Mouse (Mus musculus) gastrocnemius, postnatal 14 days (tissue): ENCODE measurements at regions not wholly inside any gene's neighbourhood (a gene's known extent, or its start where the extent isn't known, plus 50 kb on each side); places are given as distances from the start of the nearest gene placed in this dataset.

Experiments
- DNase-seq: peaks from one replicate; pipeline ENCODE4 v3.0.0; 2021; ENCODE audit warnings: mixed read lengths
- intact Hi-C: fragments of 180-260 bp; cut with DNase I; formaldehyde crosslinking; loops from one replicate; pipeline ENCODE4 v1.15.1; 2025; ENCODE audit warnings: low total_unique reads

DNA sequence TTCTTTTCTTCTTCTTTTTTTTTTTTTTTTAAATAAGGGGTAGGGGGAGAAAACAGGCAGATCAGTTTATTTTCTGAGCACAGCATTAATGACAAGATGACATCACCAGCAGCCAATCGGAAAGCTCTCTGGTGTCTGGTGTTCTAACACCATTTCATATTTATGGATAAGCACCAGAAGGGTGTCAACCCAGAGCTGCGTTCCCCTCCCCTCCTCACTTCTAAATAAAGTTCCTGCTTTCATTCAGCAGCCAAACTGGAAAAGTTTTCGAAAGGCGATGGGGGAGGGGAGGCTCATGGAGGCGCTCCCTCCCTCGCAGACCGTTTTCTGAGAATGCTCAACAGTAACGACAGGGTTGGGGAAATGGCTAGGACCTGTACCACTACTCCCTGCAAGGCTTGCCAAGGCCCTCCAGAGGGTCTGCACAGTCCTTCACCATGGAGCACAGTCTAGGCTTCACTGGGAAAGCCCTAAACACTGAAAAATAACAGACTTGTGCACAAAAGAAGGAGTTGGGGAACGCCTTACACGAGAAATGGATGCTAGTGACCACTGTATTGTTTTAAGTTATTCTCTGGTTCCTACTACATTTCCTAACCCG lies 232.8 kb downstream of the Sox4 start:
- intact Hi-C loops = no loop called here
- peak; percentile 24 for DNase-seq

DNA sequence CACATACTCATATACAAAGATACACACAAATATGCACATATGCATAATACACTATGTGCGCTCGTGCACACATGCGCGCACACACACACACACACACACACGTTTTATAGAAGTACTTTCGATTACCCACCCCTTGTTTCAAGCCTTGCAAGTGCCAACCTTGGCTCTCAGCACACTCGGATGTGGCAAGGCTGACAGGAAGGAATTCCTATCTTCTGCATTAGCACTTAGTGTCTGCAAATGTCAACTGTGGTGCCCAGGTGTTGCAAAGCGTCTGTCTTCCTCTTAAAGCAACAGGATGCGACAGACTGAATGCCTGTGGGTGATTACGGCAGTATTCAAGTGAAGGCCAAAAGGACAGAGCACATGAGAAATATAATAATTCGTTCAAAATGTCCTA lies 233.3 kb downstream of the Sox4 start:
- intact Hi-C loops = no loop called here
- no peak for DNase-seq

DNA sequence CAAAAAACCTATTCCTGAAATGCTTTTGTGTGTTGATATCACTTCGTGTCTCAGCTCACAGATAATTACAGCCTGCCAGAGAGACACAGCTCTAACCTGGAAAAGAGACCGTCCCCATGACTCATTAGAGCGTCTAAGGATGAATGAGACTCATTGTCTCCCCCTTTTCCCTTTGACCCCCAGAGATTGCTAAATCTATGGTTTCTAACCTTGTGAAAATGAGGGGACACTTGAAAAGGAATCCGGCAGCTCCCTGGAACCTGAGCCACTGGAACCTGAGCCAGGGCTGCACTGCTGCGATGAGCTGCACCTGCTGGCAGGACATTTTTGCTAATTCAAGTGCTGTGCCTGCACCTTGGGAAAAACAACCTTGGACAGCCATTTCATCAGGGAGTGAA lies 234.6 kb downstream of the Sox4 start:
- intact Hi-C loops = no loop called here
- peak; percentile 24 for DNase-seq

DNA sequence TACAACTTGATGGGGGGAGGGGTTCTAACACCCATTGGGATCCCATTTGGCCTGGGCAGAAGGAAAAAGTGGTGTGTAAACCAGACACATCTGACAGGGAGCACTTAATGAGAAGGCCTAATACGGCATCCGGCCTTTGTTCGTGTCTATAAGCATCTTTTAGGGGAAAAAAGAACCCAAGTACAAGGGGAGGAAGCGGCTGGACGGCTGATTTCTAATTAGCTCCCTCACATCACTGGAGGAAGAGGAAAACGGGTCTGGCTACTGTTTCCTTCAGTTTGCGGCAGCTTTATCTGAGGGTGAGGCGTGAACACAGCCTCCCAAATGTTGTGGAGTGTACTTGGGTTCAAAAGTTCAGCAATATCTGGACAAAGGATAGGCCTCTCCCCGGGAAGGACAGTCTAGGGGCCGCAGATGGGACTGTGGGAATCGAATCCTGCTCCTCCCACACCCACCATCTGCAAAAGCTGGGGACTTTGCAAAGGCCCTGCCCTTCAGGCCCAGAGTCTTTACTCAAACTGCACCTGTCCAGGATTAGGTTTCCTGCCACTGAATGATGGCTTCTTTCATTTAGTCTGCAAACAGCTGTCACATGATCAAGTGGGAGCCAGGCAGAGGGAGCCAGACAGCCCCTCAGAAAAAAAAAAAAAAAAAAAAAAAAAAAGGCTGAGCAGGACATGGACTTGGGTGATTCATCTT lies 235.2 kb downstream of the Sox4 start:
- peak; percentile 56 for DNase-seq
- intact Hi-C loops = no loop called here

- intact Hi-C loops = no loop called here
- no peak for DNase-seq
These were observed 236.1 kb downstream of the Sox4 start for GRCm38 (mm10) chr13:28717404-28717803.

GRCm38 (mm10) chr13:28709966-28710365 lies 243.5 kb downstream of the Sox4 start:
- no peak for DNase-seq
- intact Hi-C loops = no loop called here

GRCm38 (mm10) chr13:28701309-28701708 lies 252.2 kb downstream of the Sox4 start:
- DNase-seq = no peak
- intact Hi-C loops = no loop called here

- intact Hi-C loops = no loop called here
- DNase-seq = no peak
These were observed 253.4 kb downstream of the Sox4 start for GRCm38 (mm10) chr13:28700081-28700480.

GRCm38 (mm10) chr13:28699490-28700032 lies 254.0 kb downstream of the Sox4 start:
- intact Hi-C loops = no loop called here
- DNase-seq = no peak

- no peak for DNase-seq
- intact Hi-C loops = no loop called here
These were observed 255.5 kb downstream of the Sox4 start for GRCm38 (mm10) chr13:28697796-28698678.

DNA sequence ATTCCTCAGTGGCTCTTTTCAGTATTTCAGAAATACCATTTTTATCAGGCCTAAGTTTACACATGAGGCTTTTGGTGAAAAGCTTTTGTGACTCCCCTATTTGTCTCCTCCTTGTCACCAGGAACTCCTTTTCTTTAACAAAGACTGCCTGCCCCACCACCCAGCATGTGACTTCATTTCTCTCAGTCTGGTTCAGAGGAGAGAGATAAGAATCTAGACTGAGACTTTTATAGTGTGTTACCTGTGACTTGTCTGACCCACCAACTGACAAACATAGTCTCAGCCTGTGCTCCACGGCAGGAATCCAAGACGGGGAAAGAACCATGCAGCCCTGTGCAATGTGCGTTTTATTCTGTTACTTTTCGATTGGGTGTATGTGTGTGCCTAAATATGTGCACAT lies 260.4 kb downstream of the Sox4 start:
- DNase-seq = no peak
- intact Hi-C loops = no loop called here

- intact Hi-C loops = no loop called here
- no peak for DNase-seq
These were observed 260.9 kb downstream of the Sox4 start for GRCm38 (mm10) chr13:28692587-28692986.

DNA sequence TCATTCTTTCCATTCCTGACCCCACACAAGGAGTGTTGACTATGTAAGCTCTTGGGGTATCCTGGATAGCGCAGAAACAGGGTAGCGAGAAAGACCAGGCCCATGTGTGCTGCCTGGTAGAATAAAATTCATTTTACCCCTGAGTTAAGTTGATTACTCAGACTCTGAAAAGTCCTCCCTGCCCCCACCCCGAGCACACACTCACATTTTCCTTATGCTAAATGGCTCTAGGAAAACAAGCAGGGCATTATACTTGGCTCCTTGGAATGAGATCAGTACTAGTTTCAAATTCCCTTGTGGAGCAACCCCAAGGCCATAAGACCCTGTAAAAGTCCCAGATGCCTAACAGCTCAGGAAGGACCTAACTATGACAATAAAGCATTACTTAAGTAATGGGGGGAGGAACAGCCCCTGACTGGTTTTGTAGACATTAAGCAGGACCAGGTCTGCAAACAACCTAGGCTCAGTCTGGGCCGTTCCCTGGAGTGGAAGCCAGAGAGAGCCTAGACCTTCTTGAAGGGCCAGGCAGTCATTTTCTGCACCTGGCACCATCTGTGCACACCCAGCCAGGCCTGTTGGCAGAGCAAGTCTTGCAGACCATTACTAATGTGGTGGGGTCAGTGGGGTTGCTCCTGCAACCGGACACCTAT lies 262.9 kb downstream of the Sox4 start:
- intact Hi-C loops = no loop called here
- DNase-seq = no peak

GRCm38 (mm10) chr13:28687838-28688237 lies 265.7 kb downstream of the Sox4 start:
- intact Hi-C loops = no loop called here
- no peak for DNase-seq

DNA sequence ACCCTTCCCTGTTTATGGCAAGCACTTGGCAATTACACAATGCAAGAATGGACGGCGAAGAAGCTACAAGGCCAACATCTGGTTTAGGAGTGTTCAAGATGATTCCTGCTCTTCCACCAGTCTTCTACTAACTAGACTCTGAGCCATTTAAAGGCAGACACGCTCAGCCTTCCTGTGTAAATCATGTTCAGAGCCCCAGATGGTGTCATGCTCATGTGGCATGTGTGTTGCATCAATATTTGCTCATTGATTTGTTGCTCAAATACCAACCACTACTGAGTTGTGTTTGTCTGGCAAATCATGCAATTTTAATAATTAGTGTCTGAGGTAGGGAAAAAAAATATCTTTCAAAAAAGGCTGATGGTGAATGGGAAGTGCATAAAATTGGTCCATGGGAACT lies 269.2 kb downstream of the Sox4 start:
- DNase-seq = no peak
- intact Hi-C loops = no loop called here

- intact Hi-C loops = no loop called here
- no peak for DNase-seq
These were observed 273.2 kb downstream of the Sox4 start for GRCm38 (mm10) chr13:28680266-28680665.

- DNase-seq = no peak
- intact Hi-C loops = no loop called here
These were observed 279.9 kb downstream of the Sox4 start for GRCm38 (mm10) chr13:28673622-28674021.

DNA sequence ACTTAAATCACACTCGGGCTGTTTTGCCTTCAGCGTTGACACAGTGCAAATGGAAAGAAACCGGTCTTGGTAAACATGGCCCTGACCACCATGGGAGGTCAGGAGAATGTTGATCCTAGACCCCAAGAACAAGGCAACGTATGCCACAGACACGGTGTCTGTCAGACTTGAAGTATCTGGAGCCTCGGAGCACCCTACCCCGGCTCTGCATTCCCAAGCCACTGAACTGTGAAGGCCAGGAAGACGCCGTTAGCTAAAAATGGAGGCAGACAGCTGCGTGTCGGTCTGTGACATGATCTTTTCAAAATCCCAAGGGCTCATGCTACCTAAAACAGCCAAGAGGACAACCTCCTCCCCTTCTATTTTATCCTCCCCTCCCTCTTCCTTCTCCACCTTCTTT lies 282.0 kb downstream of the Sox4 start:
- DNase-seq = no peak
- intact Hi-C loops = no loop called here

GRCm38 (mm10) chr13:28669832-28670585 lies 283.5 kb downstream of the Sox4 start:
- no peak for DNase-seq
- intact Hi-C loops = no loop called here
